Mouse (Mus musculus): Measurements from ENCODE around the gene Hist1h2ad. TPM values are rescaled to one million over a fixed set of nuclear protein-coding genes. Genes with fewer than 3 reads are reported as not detected.
"Not testable (repeated sequence)": the region's sequence is repeated elsewhere in the genome, so short reads cannot be mapped to it uniquely, and the experiment has no call there.

The Hist1h2ad gene
- total and polyA plus RNA-seq, 2 experiments, result 5.4 TPM; not detected in 1

DNA sequence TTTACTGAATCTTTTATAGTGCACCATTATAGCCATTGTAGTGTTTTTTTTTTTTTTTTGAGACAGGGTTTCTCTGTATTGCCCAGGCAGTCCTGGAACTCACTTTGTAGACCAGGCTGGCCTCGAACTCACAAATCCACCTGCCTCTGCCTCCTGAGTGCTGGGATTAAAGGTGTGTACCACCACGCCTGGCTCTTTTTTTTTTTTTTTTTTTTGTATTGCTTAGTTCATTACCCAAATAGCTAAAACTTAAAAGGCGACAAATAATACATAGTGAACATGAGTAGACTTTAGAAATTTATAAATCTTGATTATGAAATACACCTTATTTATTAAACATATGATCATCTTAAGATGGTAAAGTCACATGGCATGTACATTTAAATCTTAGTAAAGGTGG, 32.7 kb upstream of the Hist1h2ad start:
- H3K4me3 ChIP-seq (ENCODE audit: insufficient read depth, low read depth, low read length), result no peak overlapping the region
- H3K4me1 ChIP-seq (ENCODE audit: control insufficient read depth, insufficient read depth, low read length), result peaks cover 1% of the 10 kb centered on the region; the same call in 1 of the 2 replicates
- no peaks in the 10 kb centered on the region for H3K79me2 ChIP-seq (ENCODE audit: control insufficient read depth, insufficient read depth, low read length)
- H3K27me3 ChIP-seq (ENCODE audit: control insufficient read depth, insufficient read depth, low read length), result no peaks in the 10 kb centered on the region
- DNase-seq (ENCODE audit: extremely low read depth, low read depth, low spot score), result no peak
- no peak for TF ChIP-seq POLR2A (IDR thresholded peaks at IDR 0.05; ENCODE audit: extremely low read depth, insufficient read depth, low read length)
- no peak for TF ChIP-seq CTCF (IDR thresholded peaks at IDR 0.05; ENCODE audit: low read depth, low read length)
- 91% methylated on average over 3 of the region's 3 CpGs for WGBS
- H3K9ac ChIP-seq (ENCODE audit: low read depth, low read length), result no peak overlapping the region
- no peaks in the 10 kb centered on the region for H3K36me3 ChIP-seq (ENCODE audit: control insufficient read depth, insufficient read depth, low read length)
- H3K27ac ChIP-seq (replicated peaks; ENCODE audit: insufficient read depth, low read depth, low read length), result no peak overlapping the region

DNA sequence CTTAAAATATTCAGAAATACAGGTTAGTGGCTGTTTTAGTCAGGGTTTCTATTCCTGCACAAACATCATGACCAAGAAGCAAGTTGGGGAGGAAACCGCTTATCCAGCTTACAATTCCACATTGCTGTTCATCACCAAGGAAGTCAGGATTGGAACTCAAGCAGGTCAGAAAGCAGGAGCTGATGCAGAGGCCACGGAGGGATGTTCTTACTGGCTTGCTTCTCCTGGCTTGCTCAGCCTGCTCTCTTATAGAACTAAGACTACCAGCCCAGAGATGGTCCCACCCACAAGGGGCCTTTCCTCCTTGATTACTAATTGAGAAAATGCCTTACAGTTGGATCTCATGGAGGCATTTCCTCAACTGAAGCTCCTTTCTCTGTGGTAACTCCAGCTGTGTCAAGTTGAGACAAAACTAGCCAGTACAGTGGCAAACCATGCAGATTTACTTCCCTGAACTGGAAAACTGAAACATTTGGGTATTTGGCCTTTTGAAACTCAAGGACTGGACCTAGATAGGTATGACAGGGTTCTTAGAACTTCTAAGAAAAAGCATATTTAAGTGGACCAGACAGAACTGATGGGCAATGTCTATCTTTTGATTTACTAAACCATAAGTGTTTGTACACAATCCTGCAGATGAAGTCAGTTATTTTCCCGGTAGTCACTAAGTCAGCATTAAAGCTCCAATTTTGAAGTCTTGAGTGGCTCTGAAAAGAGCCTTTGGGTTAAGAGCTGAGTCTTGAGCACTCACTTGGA, 31.8 kb upstream of the Hist1h2ad start:
- not testable (repeated sequence) for H3K27ac ChIP-seq (replicated peaks; ENCODE audit: insufficient read depth, low read depth, low read length); H3K36me3 ChIP-seq (ENCODE audit: control insufficient read depth, insufficient read depth, low read length); H3K4me1 ChIP-seq (ENCODE audit: control insufficient read depth, insufficient read depth, low read length); DNase-seq (ENCODE audit: extremely low read depth, low read depth, low spot score); H3K27me3 ChIP-seq (ENCODE audit: control insufficient read depth, insufficient read depth, low read length); H3K79me2 ChIP-seq (ENCODE audit: control insufficient read depth, insufficient read depth, low read length); H3K9ac ChIP-seq (ENCODE audit: low read depth, low read length)
- H3K4me3 ChIP-seq (ENCODE audit: insufficient read depth, low read depth, low read length), result peak overlapping the region; percentile 69; the same call in 1 of the 2 replicates
- WGBS, result 33% methylated on average over 3 of the region's 3 CpGs

DNA sequence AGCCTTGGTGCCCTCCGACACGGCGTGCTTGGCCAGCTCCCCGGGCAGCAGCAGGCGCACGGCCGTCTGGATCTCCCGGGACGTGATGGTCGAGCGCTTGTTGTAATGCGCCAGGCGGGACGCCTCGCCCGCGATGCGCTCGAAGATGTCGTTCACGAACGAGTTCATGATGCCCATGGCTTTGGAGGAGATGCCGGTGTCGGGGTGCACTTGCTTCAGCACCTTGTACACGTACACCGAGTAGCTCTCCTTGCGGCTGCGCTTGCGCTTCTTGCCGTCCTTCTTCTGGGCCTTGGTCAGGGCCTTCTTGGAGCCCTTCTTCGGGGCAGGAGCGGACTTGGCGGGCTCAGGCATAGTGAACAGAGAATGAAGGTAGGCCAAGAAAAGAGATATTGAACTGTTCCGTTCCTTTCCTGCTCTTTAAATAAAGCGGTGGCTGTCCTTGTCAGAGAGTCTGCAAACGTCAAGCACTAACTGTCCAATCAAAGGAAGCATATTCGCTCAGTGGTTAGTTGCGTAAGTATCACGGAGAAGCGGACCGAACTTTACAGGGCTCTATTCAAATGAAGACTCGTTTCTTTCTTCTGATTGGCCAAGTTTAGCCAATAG, 31.1 kb upstream of the Hist1h2ad start, which contains the start of gene Hist1h2bh:
Gene Hist1h2bh, minus strand, starts transcription at position 394 of the 609 bp plus-strand sequence.
- WGBS, result under 1% methylated on average over 42 of the region's 42 CpGs
- not testable (repeated sequence) for H3K36me3 ChIP-seq (ENCODE audit: control insufficient read depth, insufficient read depth, low read length); H3K4me1 ChIP-seq (ENCODE audit: control insufficient read depth, insufficient read depth, low read length); H3K27me3 ChIP-seq (ENCODE audit: control insufficient read depth, insufficient read depth, low read length); H3K79me2 ChIP-seq (ENCODE audit: control insufficient read depth, insufficient read depth, low read length)
- 0 out of 2 replicates have a peak, but pooled peaks have one; percentile 28 for TF ChIP-seq POLR2A (IDR thresholded peaks at IDR 0.05; ENCODE audit: extremely low read depth, insufficient read depth, low read length)
- Histone ChIP-seq H3K27ac (replicated peaks; ENCODE audit: insufficient read depth, low read depth, low read length) (peak within 1 kb of the TSS; percentile 42), H3K9ac (ENCODE audit: low read depth, low read length) (peak within 1 kb of the TSS; percentile 73), H3K4me3 (ENCODE audit: insufficient read depth, low read depth, low read length) (peak within 1 kb of the TSS; percentile 69)
- DNase-seq (ENCODE audit: extremely low read depth, low read depth, low spot score), result peak; percentile 99

DNA sequence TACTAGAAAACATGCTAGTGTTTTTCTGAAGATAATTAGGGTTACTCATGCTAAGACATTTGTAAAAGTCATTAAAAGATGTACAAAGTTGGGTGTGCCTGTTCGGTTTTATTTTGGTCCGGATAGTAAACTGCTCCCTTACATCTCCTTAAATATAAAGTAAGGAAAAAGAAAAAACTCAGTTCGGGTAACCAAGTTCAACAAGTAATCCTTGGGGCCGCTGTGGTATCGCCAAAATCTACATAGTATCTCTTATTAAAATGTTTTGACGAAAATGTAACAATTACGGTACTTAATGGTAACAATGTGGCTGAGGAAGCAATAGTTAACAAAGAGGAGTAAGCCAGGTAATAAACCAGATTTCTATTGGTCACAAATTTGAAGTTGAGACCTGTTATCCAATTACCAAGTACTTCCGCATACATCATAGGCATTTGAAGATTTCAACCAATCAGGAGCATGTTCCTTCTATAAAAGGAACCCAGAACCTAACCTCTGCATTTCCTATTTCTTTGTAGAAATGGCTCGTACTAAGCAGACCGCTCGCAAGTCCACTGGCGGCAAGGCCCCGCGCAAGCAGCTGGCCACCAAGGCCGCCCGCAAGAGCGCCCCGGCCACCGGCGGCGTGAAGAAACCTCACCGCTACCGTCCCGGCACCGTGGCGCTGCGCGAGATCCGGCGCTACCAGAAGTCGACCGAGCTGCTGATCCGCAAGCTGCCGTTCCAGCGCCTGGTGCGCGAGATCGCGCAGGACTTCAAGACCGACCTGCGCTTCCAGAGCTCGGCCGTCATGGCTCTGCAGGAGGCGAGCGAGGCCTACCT, 30.0 kb upstream of the Hist1h2ad start, which contains the start of gene Hist1h3f:
Gene Hist1h3f, plus strand, starts transcription at position 88 of the 822 bp plus-strand sequence.
- H3K4me3 ChIP-seq (ENCODE audit: insufficient read depth, low read depth, low read length), result peak within 1 kb of the TSS; percentile 72
- peaks cover 1% of the 10 kb centered on the region; the same call in 1 of the 2 replicates for H3K4me1 ChIP-seq (ENCODE audit: control insufficient read depth, insufficient read depth, low read length)
- H3K9ac ChIP-seq (ENCODE audit: low read depth, low read length), result peak within 1 kb of the TSS; percentile 73
- peak; percentile 97 for DNase-seq (ENCODE audit: extremely low read depth, low read depth, low spot score)
- H3K27ac ChIP-seq (replicated peaks; ENCODE audit: insufficient read depth, low read depth, low read length), result peak within 1 kb of the TSS; percentile 42
- H3K36me3 ChIP-seq (ENCODE audit: control insufficient read depth, insufficient read depth, low read length), result no peaks in the 10 kb centered on the region
- no peaks in the 10 kb centered on the region for H3K79me2 ChIP-seq (ENCODE audit: control insufficient read depth, insufficient read depth, low read length)
- no peaks in the 10 kb centered on the region for H3K27me3 ChIP-seq (ENCODE audit: control insufficient read depth, insufficient read depth, low read length)
- TF ChIP-seq CTCF (IDR thresholded peaks at IDR 0.05; ENCODE audit: low read depth, low read length) (no peak), POLR2A (IDR thresholded peaks at IDR 0.05; ENCODE audit: extremely low read depth, insufficient read depth, low read length) (peak; percentile 81)
- under 1% methylated on average over 34 of the region's 45 CpGs for WGBS

DNA sequence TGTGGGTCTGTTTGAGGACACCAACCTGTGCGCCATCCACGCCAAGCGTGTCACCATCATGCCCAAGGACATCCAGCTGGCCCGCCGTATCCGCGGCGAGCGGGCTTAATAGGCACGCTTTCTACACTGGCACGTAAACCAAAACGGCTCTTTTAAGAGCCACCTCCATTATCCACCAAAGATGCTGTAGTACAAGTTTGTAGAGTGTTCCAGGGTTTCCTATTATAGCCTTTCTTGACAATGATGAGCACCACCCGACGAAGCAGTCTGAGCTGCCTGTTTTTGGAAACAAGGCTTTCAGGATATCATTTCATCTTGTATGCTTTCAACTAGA, 29.4 kb upstream of the Hist1h2ad start:
- WGBS, result 0% methylated on average over 11 of the region's 14 CpGs
- not testable (repeated sequence) for H3K36me3 ChIP-seq (ENCODE audit: control insufficient read depth, insufficient read depth, low read length); H3K27ac ChIP-seq (replicated peaks; ENCODE audit: insufficient read depth, low read depth, low read length); H3K79me2 ChIP-seq (ENCODE audit: control insufficient read depth, insufficient read depth, low read length); DNase-seq (ENCODE audit: extremely low read depth, low read depth, low spot score); H3K27me3 ChIP-seq (ENCODE audit: control insufficient read depth, insufficient read depth, low read length); H3K4me1 ChIP-seq (ENCODE audit: control insufficient read depth, insufficient read depth, low read length)
- Histone ChIP-seq H3K4me3 (ENCODE audit: insufficient read depth, low read depth, low read length) (peak overlapping the region; percentile 72), H3K9ac (ENCODE audit: low read depth, low read length) (0 out of 2 replicates have a peak overlapping the region, but pooled peaks have one; percentile 54)
